Mouse (Mus musculus) MEL (cell line): ENCODE data around the gene Dclk1.

Experiments used
- CTCF ChIP-seq, 3 experiments: IDR thresholded peaks in 2 of 3; conservative IDR thresholded peaks in 1 of 3; 2 replicates each; pipeline ENCODE4 v1.5.1; 2011 to 2012; ENCODE audit warnings: low read length in 3 of 3, low read depth in 2 of 3, mild to moderate bottlenecking in 2 of 3, improper control_type of control experiment in 1 of 3, inconsistent platforms in 1 of 3, mixed read lengths in 1 of 3, moderate library complexity in 1 of 3; ENCODE audit not compliant: control insufficient read depth in 1 of 3, insufficient read depth in 1 of 3, poor library complexity in 1 of 3, severe bottlenecking in 1 of 3
- E2F4 ChIP-seq: IDR thresholded peaks from 2 replicates; pipeline ENCODE4 v1.6.1; 2011; ENCODE audit warnings: low read depth, low read length, improper control_type of control experiment, borderline replicate concordance

DNA sequence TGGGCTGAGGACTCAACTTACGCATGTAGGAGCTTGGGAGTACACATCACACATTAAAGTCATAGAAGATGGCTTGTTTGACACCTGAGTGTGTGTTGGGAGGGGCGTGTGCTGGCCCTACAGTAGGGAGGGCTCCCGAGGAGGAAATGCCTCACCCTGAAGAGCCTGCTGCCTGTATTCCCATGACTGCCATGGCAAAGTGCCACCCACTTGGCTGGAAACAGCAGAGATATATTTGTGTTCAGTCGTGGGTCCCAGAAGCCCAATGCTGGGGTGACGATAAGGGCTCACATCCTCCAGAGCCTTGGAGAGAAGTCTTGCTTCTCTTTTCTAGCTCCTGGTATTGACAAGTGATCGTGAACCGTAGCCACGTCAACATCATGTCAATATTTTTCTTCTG lies 116.3 kb downstream of the Dclk1 start:
- no peak for TF ChIP-seq CTCF (IDR thresholded peaks at IDR 0.05 in 2 of 3, conservative IDR thresholded peaks at IDR 0.05 in 1 of 3; ENCODE audit: control insufficient read depth in 1 of 3, insufficient read depth in 1 of 3, low read depth in 2 of 3, low read length in 3 of 3, poor library complexity in 1 of 3, severe bottlenecking in 1 of 3)
- TF ChIP-seq E2F4: no peak
